9 mouse cellular contexts compared by ENCODE assay signal in the genomic region with DNA sequence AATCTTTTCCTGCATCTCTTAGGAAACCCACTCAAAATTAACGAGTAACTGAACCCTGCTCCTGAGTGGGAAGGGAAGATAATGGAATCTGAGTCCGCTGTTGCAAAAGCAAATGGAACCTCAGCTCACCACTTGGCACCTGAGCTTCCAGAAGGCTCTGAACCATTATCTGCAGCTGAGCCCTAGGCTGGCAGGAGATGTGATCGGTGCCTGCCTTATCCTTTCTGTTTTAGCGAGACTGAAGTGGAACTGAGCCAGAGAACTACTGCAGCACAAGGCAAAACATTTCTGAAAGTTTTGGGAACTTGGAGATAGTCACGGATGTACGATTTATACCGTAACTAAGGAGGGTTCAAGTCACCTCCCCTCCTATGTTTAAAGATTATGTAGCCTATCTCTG.
"Had no signal": no experiment of that assay in that cellular context is flagged by ENCODE, and none has a peak within 500 bp of the region (broad histone marks: within the 10 kb centered on the region; RNA-seq: fewer than 3 reads in every experiment).

No protein-coding gene starts in this region.

- H3K36me3 ChIP-seq: midbrain, embryonic 13.5 days; midbrain, embryonic 15.5 days; neural tube, embryonic 12.5 days; stomach, embryonic 15.5 days had no signal

- H3K4me1 ChIP-seq: neural tube, embryonic 12.5 days; stomach, embryonic 15.5 days had no signal

- DNase-seq: lung, embryonic 14.5 days; lung, postnatal 10 days; right cerebral cortex, postnatal 14 days had no signal

- H3K4me2 ChIP-seq: lung, embryonic 14.5 days; midbrain, embryonic 11.5 days; midbrain, embryonic 13.5 days; midbrain, embryonic 15.5 days; neural tube, embryonic 12.5 days; stomach, embryonic 15.5 days had no signal

- ATAC-seq: midbrain, embryonic 13.5 days; midbrain, embryonic 15.5 days had no signal

- H3K4me3 ChIP-seq: midbrain, embryonic 13.5 days; midbrain, embryonic 15.5 days; neural tube, embryonic 12.5 days; stomach, embryonic 15.5 days had no signal

- H3K9ac ChIP-seq: lung, embryonic 14.5 days; midbrain, embryonic 13.5 days; midbrain, embryonic 15.5 days; neural tube, embryonic 12.5 days; stomach, embryonic 15.5 days had no signal

- H3K9me3 ChIP-seq: midbrain, embryonic 13.5 days; midbrain, embryonic 15.5 days; neural tube, embryonic 12.5 days; stomach, embryonic 15.5 days had no signal

- H3K27me3 ChIP-seq: midbrain, embryonic 13.5 days; midbrain, embryonic 15.5 days; neural tube, embryonic 12.5 days; stomach, embryonic 15.5 days had no signal

- H3K27ac ChIP-seq: midbrain, embryonic 13.5 days; midbrain, embryonic 15.5 days; neural tube, embryonic 12.5 days; stomach, embryonic 15.5 days; stomach, postnatal 0 days had no signal
